24 mouse cellular contexts compared by ENCODE assay signal in genomic region chr14:16292371-16292770, GRCm38 (mm10). TPM values are rescaled to one million over a fixed set of nuclear protein-coding genes. Genes with fewer than 3 reads are reported as not detected.
DNase-seq lines count a peak whose midpoint lies in the region; ATAC-seq and TF ChIP-seq lines count a peak whose summit lies in the region.
"Had no signal": no experiment of that assay in that cellular context is flagged by ENCODE, and none has a peak within 500 bp of the region (broad histone marks: within the 10 kb centered on the region; RNA-seq: fewer than 3 reads in every experiment).

No protein-coding gene starts in this region.

- no peak overlapping the region for H3K4me2 ChIP-seq in hindbrain, embryonic 16.5 days (ENCODE audit: low read length)
- no peak overlapping the region for H3K4me2 ChIP-seq in hindbrain, embryonic 13.5 days
- no peak overlapping the region for H3K4me2 ChIP-seq in limb, embryonic 14.5 days (replicated peaks; ENCODE audit: low read depth, low read length, severe bottlenecking)
- H3K4me2 ChIP-seq: heart, embryonic 11.5 days; liver, embryonic 15.5 days; lung, embryonic 14.5 days had no signal

- WGBS in hindbrain, embryonic 16.5 days: 49% methylated on average over 1 of the region's 1 CpGs
- WGBS in hindbrain, embryonic 13.5 days: 62% methylated on average over 1 of the region's 1 CpGs
- WGBS in limb, embryonic 14.5 days: 5% methylated on average over 1 of the region's 1 CpGs

- no peak for TF ChIP-seq CTCF in left cerebral cortex, adult 2 months (IDR thresholded peaks at IDR 0.05)

- TF ChIP-seq POLR2A in limb, embryonic 14.5 days (IDR thresholded peaks at IDR 0.05; ENCODE audit: borderline replicate concordance, extremely low read depth, insufficient read depth, insufficient read length): no peak

- peaks cover 3% of the 10 kb centered on the region; the same call in 1 of the 2 replicates for H3K36me3 ChIP-seq in hindbrain, embryonic 16.5 days (ENCODE audit: control insufficient read depth, insufficient read depth, low read length)
- H3K36me3 ChIP-seq in hindbrain, embryonic 13.5 days: peaks cover 16% of the 10 kb centered on the region
- H3K36me3 ChIP-seq in limb, embryonic 14.5 days (ENCODE audit: control insufficient read depth, insufficient read depth, low read length): peaks cover 24% of the 10 kb centered on the region

- H3K4me3 ChIP-seq in hindbrain, embryonic 16.5 days (ENCODE audit: low read length): no peak overlapping the region
- H3K4me3 ChIP-seq in hindbrain, embryonic 13.5 days: no peak overlapping the region
- H3K4me3 ChIP-seq in left cerebral cortex, adult 2 months: no peak overlapping the region
- H3K4me3 ChIP-seq in limb, embryonic 14.5 days (replicated peaks; ENCODE audit: low read length): no peak overlapping the region
- H3K4me3 ChIP-seq: liver, embryonic 15.5 days had no signal

- peak; percentile 48; the same call in 1 of the 2 replicates for ATAC-seq in hindbrain, embryonic 16.5 days
- ATAC-seq in hindbrain, embryonic 13.5 days (ENCODE audit: low FRiP score): no peak
- peak; percentile 50; the same call in 1 of the 2 replicates for ATAC-seq in limb, embryonic 14.5 days (ENCODE audit: low FRiP score, low read depth)
- ATAC-seq: intestine, embryonic 16.5 days had no signal

- 0 out of 2 replicates have a peak overlapping the region, but pooled peaks have one; percentile 34 for H3K27ac ChIP-seq in hindbrain, embryonic 16.5 days (ENCODE audit: low read depth, low read length)
- H3K27ac ChIP-seq in hindbrain, embryonic 13.5 days: no peak overlapping the region
- 0 out of 2 replicates have a peak overlapping the region, but pooled peaks have one; percentile 32 for H3K27ac ChIP-seq in left cerebral cortex, adult 2 months
- H3K27ac ChIP-seq in limb, embryonic 14.5 days (replicated peaks; ENCODE audit: low read depth, low read length): peak overlapping the region; percentile 62
- H3K27ac ChIP-seq: liver, embryonic 15.5 days had no signal

- intact Hi-C loops in left cerebral cortex, adult 2 months (cut with DNase I): loop anchor here (5.0 kb wide), 1 partner anchor 75 kb away; the partner anchor contains the start of gene Top2b
- intact Hi-C loops in left cerebral cortex, postnatal 36 days (cut with DNase I): no loop called here

- DNase-seq in left cerebral cortex, adult 2 months (ENCODE audit: extremely low spot score in 1 of 2, low spot score in 2 of 2): no peak
- no peak for DNase-seq in left cerebral cortex, postnatal 36 days (ENCODE audit: low spot score in 2 of 2)
- DNase-seq in fibroblast of lung, adult 2 months (ENCODE audit: low read depth): peak; percentile 7
- DNase-seq in limb, embryonic 14.5 days (ENCODE audit: low spot score): peak; percentile 45
- no peak for DNase-seq in retina, embryonic 14.5 days (ENCODE audit: low spot score)
- no peak for DNase-seq in spleen, postnatal 4 days (ENCODE audit: low spot score in 2 of 2)
- DNase-seq: adrenal gland, postnatal 25 days; B cell, adult 2 months; cerebellum, adult 2 months; cerebellum, postnatal 14 days; gastrocnemius, postnatal 25 days; heart, adult 11 months; heart, postnatal 36 days; kidney, adult 9 months; kidney, postnatal 36 days; layer of hippocampus, postnatal 36 days; lung, embryonic 14.5 days; lung, postnatal 14 days; midbrain, embryonic 14.5 days had no signal

- H3K9ac ChIP-seq in hindbrain, embryonic 16.5 days (ENCODE audit: low read depth, low read length): no peak overlapping the region
- no peak overlapping the region for H3K9ac ChIP-seq in hindbrain, embryonic 13.5 days
- H3K9ac ChIP-seq in limb, embryonic 14.5 days (ENCODE audit: low read depth, low read length, severe bottlenecking): no peak overlapping the region
- H3K9ac ChIP-seq: liver, embryonic 15.5 days; lung, embryonic 14.5 days had no signal

- H3K9me3 ChIP-seq in hindbrain, embryonic 16.5 days (ENCODE audit: control insufficient read depth, low read length): no peaks in the 10 kb centered on the region
- no peaks in the 10 kb centered on the region for H3K9me3 ChIP-seq in hindbrain, embryonic 13.5 days
- no peaks in the 10 kb centered on the region for H3K9me3 ChIP-seq in limb, embryonic 14.5 days (ENCODE audit: control insufficient read depth, low read length)
- H3K9me3 ChIP-seq: liver, embryonic 15.5 days had no signal

- H3K4me1 ChIP-seq in hindbrain, embryonic 16.5 days (ENCODE audit: control insufficient read depth, insufficient read depth, low read depth, low read length): no peaks in the 10 kb centered on the region
- H3K4me1 ChIP-seq in hindbrain, embryonic 13.5 days (replicated peaks): no peaks in the 10 kb centered on the region; the same call in 1 of the 2 replicates
- no peaks in the 10 kb centered on the region for H3K4me1 ChIP-seq in limb, embryonic 14.5 days (ENCODE audit: control insufficient read depth, insufficient read depth, low read length)
- H3K4me1 ChIP-seq: liver, embryonic 15.5 days had no signal

- no peaks in the 10 kb centered on the region for H3K27me3 ChIP-seq in hindbrain, embryonic 16.5 days (replicated peaks; ENCODE audit: control insufficient read depth, insufficient read depth, low read length)
- H3K27me3 ChIP-seq in hindbrain, embryonic 13.5 days: no peaks in the 10 kb centered on the region
- no peaks in the 10 kb centered on the region for H3K27me3 ChIP-seq in limb, embryonic 14.5 days (ENCODE audit: control insufficient read depth, insufficient read depth, low read length)
- H3K27me3 ChIP-seq: liver, embryonic 15.5 days had no signal

RNA-seq across cellular contexts. Expression of gene Oxsm, which starts 42.8 kb away (rescaled TPM):
- polyA plus RNA-seq in hindbrain, embryonic 16.5 days (2015; fragmentation: Nextera tagmentation; extraction: Ambion mirVana): 1.8 and 2.9 TPM in 2 replicates
- polyA plus RNA-seq in hindbrain, embryonic 13.5 days (2015; fragmentation: Nextera tagmentation; extraction: Ambion mirVana): 1.1 and 1.8 TPM in 2 replicates
- 10 to 100 TPM; 10.1 to 10.4 TPM for total RNA-seq in left cerebral cortex, adult 2 months (2021)
- total RNA-seq in left cerebral cortex, postnatal 36 days (2021): 10 to 100 TPM; 10.4 to 11.6 TPM
- polyA plus RNA-seq in limb, embryonic 14.5 days (2012; rRNA removed): 4.6 and 4.8 TPM in 2 replicates
- polyA plus RNA-seq in limb, embryonic 14.5 days (2014; fragmentation: Nextera tagmentation; extraction: Ambion mirVana): 1.3 and 1.9 TPM in 2 replicates

RNA-seq across cellular contexts. Expression of gene Ngly1, which starts 43.3 kb away (rescaled TPM):
- 27.4 and 30.1 TPM in 2 replicates for polyA plus RNA-seq in hindbrain, embryonic 16.5 days (2015; fragmentation: Nextera tagmentation; extraction: Ambion mirVana)
- polyA plus RNA-seq in hindbrain, embryonic 13.5 days (2015; fragmentation: Nextera tagmentation; extraction: Ambion mirVana): 26.3 and 27.0 TPM in 2 replicates
- 10 to 100 TPM; 26.9 to 28.8 TPM for total RNA-seq in left cerebral cortex, adult 2 months (2021)
- total RNA-seq in left cerebral cortex, postnatal 36 days (2021): 10 to 100 TPM; 29.1 to 33.4 TPM
- polyA plus RNA-seq in limb, embryonic 14.5 days (2012; rRNA removed): 22.1 and 22.8 TPM in 2 replicates
- polyA plus RNA-seq in limb, embryonic 14.5 days (2014; fragmentation: Nextera tagmentation; extraction: Ambion mirVana): 45.3 and 47.3 TPM in 2 replicates

Comparison
In these comparisons a context has a peak if more than half of its experiments do, and no peak if none do; other contexts are left out.
1. DNase-seq: peak in fibroblast of lung, adult 2 months (single experiment) and limb, embryonic 14.5 days (single experiment); none in left cerebral cortex, adult 2 months (0 of 2), left cerebral cortex, postnatal 36 days (0 of 2), retina, embryonic 14.5 days (single experiment) and spleen, postnatal 4 days (0 of 2).